Mouse (Mus musculus) embryonic facial prominence, embryonic 10.5 days (tissue): ENCODE results near the gene Ncoa7. TPM values are rescaled to one million over a fixed set of nuclear protein-coding genes. Genes with fewer than 3 reads are reported as not detected.

Source experiments
- DNase-seq: peaks from one replicate; pipeline ENCODE4 v3.0.0-alpha.2; 2017; ENCODE audit warnings: low spot score
- H3K27ac ChIP-seq: fragments of 300-500 bp; sonication (generic); replicated peaks from 2 replicates; pipeline ENCODE4 v1.5.1; 2016; ENCODE audit warnings: mild to moderate bottlenecking
- H3K27me3 ChIP-seq: fragments of 300-500 bp; sonication (generic); replicated peaks from 2 replicates; pipeline ENCODE4 v1.6.1; 2016; ENCODE audit warnings: low read depth, mild to moderate bottlenecking; ENCODE audit not compliant: poor library complexity, severe bottlenecking
- H3K36me3 ChIP-seq: fragments of 300-500 bp; sonication (generic); replicated peaks from 2 replicates; pipeline ENCODE4 v1.6.1; 2016; ENCODE audit warnings: mild to moderate bottlenecking, moderate library complexity
- H3K4me1 ChIP-seq: fragments of 300-500 bp; sonication (generic); 2 replicates; pipeline ENCODE4 v1.6.1; 2016
- H3K4me3 ChIP-seq: fragments of 300-500 bp; sonication (generic); 2 replicates; pipeline ENCODE4 v1.5.1; 2016; ENCODE audit warnings: mild to moderate bottlenecking, moderate library complexity
- H3K9me3 ChIP-seq: fragments of 300-500 bp; sonication (generic); 2 replicates; pipeline ENCODE4 v1.6.1; 2016; ENCODE audit warnings: mild to moderate bottlenecking
- WGBS: fragments of 180-500 bp; shearing (Covaris S2); methylation state at CpG from one replicate; pipeline ENCODE4 v1.1.7; 2016; 5-methylcytosine and 5-hydroxymethylcytosine counted together
- polyA plus RNA-seq: library from polyadenylated mRNA; unstranded; fragments of >200 nt; fragmentation: Nextera tagmentation; extraction: Ambion mirVana; gene quantifications from 2 replicates; pipeline ENCODE4 v1.2.1, GENCODE M21; 2016

Gene Ncoa7
- polyA plus RNA-seq, 1 experiment from 2014 or later = 8.8 TPM

GRCm38 (mm10) chr10:30778240-30778639 is 24.9 kb downstream of the Ncoa7 start:
- WGBS = 80% methylated on average over 3 of the region's 3 CpGs
- Histone ChIP-seq H3K4me1 (no peaks in the 10 kb centered on the region), H3K27ac (no peak overlapping the region)

GRCm38 (mm10) chr10:30775987-30776386 is 27.1 kb downstream of the Ncoa7 start:
- Histone ChIP-seq H3K27me3 (no peaks in the 10 kb centered on the region), H3K27ac (no peak overlapping the region), H3K4me1 (no peaks in the 10 kb centered on the region), H3K4me3 (no peak overlapping the region), H3K9me3 (no peaks in the 10 kb centered on the region), H3K36me3 (peaks cover under 1% of the 10 kb centered on the region; the same call in 1 of the 2 replicates)
- DNase-seq = no peak
- WGBS = 79% methylated on average over 2 of the region's 2 CpGs

More at GRCm38 (mm10) chr10:30778240-30778639, 24.9 kb downstream of the Ncoa7 start:
- no peak for DNase-seq
- Histone ChIP-seq H3K36me3 (peaks cover 8% of the 10 kb centered on the region; the same call in 1 of the 2 replicates), H3K4me3 (no peak overlapping the region), H3K27me3 (no peaks in the 10 kb centered on the region), H3K9me3 (no peaks in the 10 kb centered on the region)

GRCm38 (mm10) chr10:30775568-30775967 is 27.6 kb downstream of the Ncoa7 start:
- no peaks in the 10 kb centered on the region for H3K9me3 ChIP-seq
- DNase-seq = no peak
- no peaks in the 10 kb centered on the region for H3K36me3 ChIP-seq
- no peak overlapping the region for H3K27ac ChIP-seq
- no peak overlapping the region for H3K4me3 ChIP-seq
- H3K4me1 ChIP-seq = no peaks in the 10 kb centered on the region
- 60% methylated on average over 5 of the region's 5 CpGs for WGBS
- no peaks in the 10 kb centered on the region for H3K27me3 ChIP-seq

GRCm38 (mm10) chr10:30774396-30774795 is 28.7 kb downstream of the Ncoa7 start:
- no peak overlapping the region for H3K27ac ChIP-seq
- no peak overlapping the region for H3K4me3 ChIP-seq
- H3K27me3 ChIP-seq = no peaks in the 10 kb centered on the region
- no peaks in the 10 kb centered on the region for H3K9me3 ChIP-seq
- H3K36me3 ChIP-seq = no peaks in the 10 kb centered on the region
- H3K4me1 ChIP-seq = no peaks in the 10 kb centered on the region
- no peak for DNase-seq
- WGBS = 94% methylated on average over 2 of the region's 2 CpGs

- Histone ChIP-seq H3K9me3 (no peaks in the 10 kb centered on the region), H3K4me3 (no peak overlapping the region), H3K4me1 (no peaks in the 10 kb centered on the region), H3K27ac (no peak overlapping the region), H3K27me3 (no peaks in the 10 kb centered on the region), H3K36me3 (no peaks in the 10 kb centered on the region)
- 63% methylated on average over 5 of the region's 5 CpGs for WGBS
- no peak for DNase-seq
These were observed 29.9 kb downstream of the Ncoa7 start for GRCm38 (mm10) chr10:30773181-30773580.

GRCm38 (mm10) chr10:30771417-30772158 is 31.5 kb downstream of the Ncoa7 start:
- Histone ChIP-seq H3K27me3 (no peaks in the 10 kb centered on the region), H3K9me3 (no peaks in the 10 kb centered on the region), H3K4me1 (no peaks in the 10 kb centered on the region), H3K27ac (no peak overlapping the region), H3K4me3 (no peak overlapping the region), H3K36me3 (no peaks in the 10 kb centered on the region)
- 83% methylated on average over 5 of the region's 5 CpGs for WGBS
- DNase-seq = no peak

- peaks cover 4% of the 10 kb centered on the region; the same call in 1 of the 2 replicates for H3K36me3 ChIP-seq
- WGBS = 92% methylated on average over 1 of the region's 1 CpGs
These were observed 34.3 kb downstream of the Ncoa7 start for GRCm38 (mm10) chr10:30768820-30769219.

GRCm38 (mm10) chr10:30768250-30768649 is 34.9 kb downstream of the Ncoa7 start:
- no peak for DNase-seq
- 90% methylated on average over 3 of the region's 3 CpGs for WGBS

More at GRCm38 (mm10) chr10:30768820-30769219, 34.3 kb downstream of the Ncoa7 start:
- no peak for DNase-seq
- Histone ChIP-seq H3K27me3 (no peaks in the 10 kb centered on the region), H3K4me1 (no peaks in the 10 kb centered on the region), H3K27ac (no peak overlapping the region), H3K4me3 (no peak overlapping the region), H3K9me3 (peaks cover 4% of the 10 kb centered on the region; the same call in 1 of the 2 replicates)

GRCm38 (mm10) chr10:30763179-30763770 is 39.9 kb downstream of the Ncoa7 start:
- Histone ChIP-seq H3K27me3 (no peaks in the 10 kb centered on the region), H3K4me1 (no peaks in the 10 kb centered on the region), H3K4me3 (no peak overlapping the region), H3K9me3 (peaks cover 4% of the 10 kb centered on the region; the same call in 1 of the 2 replicates), H3K36me3 (peaks cover 4% of the 10 kb centered on the region; the same call in 1 of the 2 replicates), H3K27ac (no peak overlapping the region)
- WGBS = 82% methylated on average over 8 of the region's 8 CpGs
- DNase-seq = no peak

More at GRCm38 (mm10) chr10:30768250-30768649, 34.9 kb downstream of the Ncoa7 start:
- Histone ChIP-seq H3K4me1 (no peaks in the 10 kb centered on the region), H3K4me3 (no peak overlapping the region), H3K36me3 (peaks cover 4% of the 10 kb centered on the region; the same call in 1 of the 2 replicates), H3K9me3 (peaks cover 4% of the 10 kb centered on the region; the same call in 1 of the 2 replicates), H3K27ac (no peak overlapping the region), H3K27me3 (no peaks in the 10 kb centered on the region)

- H3K36me3 ChIP-seq = peaks cover 4% of the 10 kb centered on the region; the same call in 1 of the 2 replicates
- H3K9me3 ChIP-seq = peaks cover 4% of the 10 kb centered on the region; the same call in 1 of the 2 replicates
- no peaks in the 10 kb centered on the region for H3K4me1 ChIP-seq
- 86% methylated on average over 4 of the region's 4 CpGs for WGBS
- no peak for DNase-seq
- H3K27ac ChIP-seq = no peak overlapping the region
- no peaks in the 10 kb centered on the region for H3K27me3 ChIP-seq
- H3K4me3 ChIP-seq = no peak overlapping the region
These were observed 40.7 kb downstream of the Ncoa7 start for GRCm38 (mm10) chr10:30762284-30762964.

GRCm38 (mm10) chr10:30759360-30760147 is 43.6 kb downstream of the Ncoa7 start:
- no peaks in the 10 kb centered on the region for H3K9me3 ChIP-seq
- no peaks in the 10 kb centered on the region for H3K36me3 ChIP-seq
- DNase-seq = no peak
- no peaks in the 10 kb centered on the region for H3K27me3 ChIP-seq
- WGBS = 89% methylated on average over 8 of the region's 8 CpGs
- H3K27ac ChIP-seq = no peak overlapping the region
- H3K4me1 ChIP-seq = no peaks in the 10 kb centered on the region
- no peak overlapping the region for H3K4me3 ChIP-seq

- H3K9me3 ChIP-seq = no peaks in the 10 kb centered on the region
- H3K27ac ChIP-seq = no peak overlapping the region
- H3K4me1 ChIP-seq = no peaks in the 10 kb centered on the region
- no peak for DNase-seq
- no peak overlapping the region for H3K4me3 ChIP-seq
- no peaks in the 10 kb centered on the region for H3K27me3 ChIP-seq
- H3K36me3 ChIP-seq = no peaks in the 10 kb centered on the region
These were observed 47.1 kb downstream of the Ncoa7 start for GRCm38 (mm10) chr10:30756064-30756463.
